8 mouse cellular contexts compared by ENCODE assay signal in genomic region chr9:89461190-89461589, GRCm38 (mm10).
A peak's percentile ranks its signal among the peaks of the same experiment; 100 is the strongest.
DNase-seq lines count a peak whose midpoint lies in the region; ATAC-seq and TF ChIP-seq lines count a peak whose summit lies in the region.

No protein-coding gene starts in this region.

- TF ChIP-seq CTCF in heart, postnatal 0 days (IDR thresholded peaks at IDR 0.05; ENCODE audit: low read depth) = peak; percentile 48
- peak; percentile 67 for TF ChIP-seq CTCF in cortical plate, adult 2 months (IDR thresholded peaks at IDR 0.05; ENCODE audit: extremely low read depth, insufficient read depth, low read length)

- no peak overlapping the region for H3K4me3 ChIP-seq in heart, postnatal 0 days (ENCODE audit: low read depth, low read length)
- H3K4me3 ChIP-seq in heart, embryonic 10.5 days = no peak overlapping the region
- no peak overlapping the region for H3K4me3 ChIP-seq in cortical plate, adult 2 months (ENCODE audit: insufficient read depth, low read length)

- TF ChIP-seq EP300 in heart, postnatal 0 days (IDR thresholded peaks at IDR 0.05; ENCODE audit: low read depth) = no peak

- no peaks in the 10 kb centered on the region for H3K4me1 ChIP-seq in heart, postnatal 0 days (ENCODE audit: control insufficient read depth, insufficient read depth)
- H3K4me1 ChIP-seq in heart, embryonic 10.5 days = no peaks in the 10 kb centered on the region
- H3K4me1 ChIP-seq in cortical plate, adult 2 months (ENCODE audit: control insufficient read depth, insufficient read depth, low read length) = no peaks in the 10 kb centered on the region

- WGBS in heart, postnatal 0 days = 42% methylated on average over 5 of the region's 5 CpGs
- 38% methylated on average over 5 of the region's 5 CpGs for WGBS in heart, embryonic 10.5 days

- DNase-seq in heart, postnatal 0 days (ENCODE audit: low spot score) = no peak
- no peak for DNase-seq in heart, embryonic 10.5 days (ENCODE audit: low spot score)
- DNase-seq in 416B (ENCODE audit: low read depth) = peak; percentile 21
- peak; percentile 4 for DNase-seq in adipocyte (ENCODE audit: low spot score)
- DNase-seq in layer of hippocampus, adult 18-20 months (ENCODE audit: low spot score in 2 of 2) = peak; percentile 11 to 72
- peak; percentile 72 for DNase-seq in mesoderm, embryonic 11.5 days (ENCODE audit: low read depth, low spot score)
- DNase-seq in MN1 (ENCODE audit: low spot score) = no peak

- no peak overlapping the region for H3K4me2 ChIP-seq in heart, postnatal 0 days (ENCODE audit: low read depth, low read length)

- no peak for TF ChIP-seq POLR2A in cortical plate, adult 2 months (IDR thresholded peaks at IDR 0.05; ENCODE audit: extremely low read depth, insufficient read depth, low read length)

- no peaks in the 10 kb centered on the region for H3K36me3 ChIP-seq in heart, postnatal 0 days (replicated peaks; ENCODE audit: control insufficient read depth, insufficient read depth, low read length)
- H3K36me3 ChIP-seq in heart, embryonic 10.5 days = no peaks in the 10 kb centered on the region

- ATAC-seq in heart, postnatal 0 days (ENCODE audit: insufficient read depth, low read depth) = no peak

- no peak overlapping the region for H3K27ac ChIP-seq in heart, postnatal 0 days (ENCODE audit: low read depth)
- H3K27ac ChIP-seq in heart, embryonic 10.5 days = no peak overlapping the region
- no peak overlapping the region for H3K27ac ChIP-seq in cortical plate, adult 2 months (ENCODE audit: insufficient read depth, low read length)

- H3K9ac ChIP-seq in heart, postnatal 0 days (replicated peaks; ENCODE audit: low read depth, low read length) = no peak overlapping the region

- no peaks in the 10 kb centered on the region for H3K9me3 ChIP-seq in heart, postnatal 0 days (replicated peaks; ENCODE audit: control insufficient read depth, low read length)
- H3K9me3 ChIP-seq in heart, embryonic 10.5 days = no peaks in the 10 kb centered on the region

- no peaks in the 10 kb centered on the region for H3K27me3 ChIP-seq in heart, postnatal 0 days (ENCODE audit: control insufficient read depth, insufficient read depth, low read length)
- no peaks in the 10 kb centered on the region for H3K27me3 ChIP-seq in heart, embryonic 10.5 days (ENCODE audit: insufficient read depth, poor library complexity, severe bottlenecking)

Comparison
In these comparisons a context has a peak if more than half of its experiments do, and no peak if none do; other contexts are left out.
1. DNase-seq: peak in 416B (single experiment), adipocyte (single experiment), layer of hippocampus, adult 18-20 months (2 of 2) and mesoderm, embryonic 11.5 days (single experiment); none in heart, postnatal 0 days (single experiment), heart, embryonic 10.5 days (single experiment) and MN1 (single experiment).